In the genomic region with DNA sequence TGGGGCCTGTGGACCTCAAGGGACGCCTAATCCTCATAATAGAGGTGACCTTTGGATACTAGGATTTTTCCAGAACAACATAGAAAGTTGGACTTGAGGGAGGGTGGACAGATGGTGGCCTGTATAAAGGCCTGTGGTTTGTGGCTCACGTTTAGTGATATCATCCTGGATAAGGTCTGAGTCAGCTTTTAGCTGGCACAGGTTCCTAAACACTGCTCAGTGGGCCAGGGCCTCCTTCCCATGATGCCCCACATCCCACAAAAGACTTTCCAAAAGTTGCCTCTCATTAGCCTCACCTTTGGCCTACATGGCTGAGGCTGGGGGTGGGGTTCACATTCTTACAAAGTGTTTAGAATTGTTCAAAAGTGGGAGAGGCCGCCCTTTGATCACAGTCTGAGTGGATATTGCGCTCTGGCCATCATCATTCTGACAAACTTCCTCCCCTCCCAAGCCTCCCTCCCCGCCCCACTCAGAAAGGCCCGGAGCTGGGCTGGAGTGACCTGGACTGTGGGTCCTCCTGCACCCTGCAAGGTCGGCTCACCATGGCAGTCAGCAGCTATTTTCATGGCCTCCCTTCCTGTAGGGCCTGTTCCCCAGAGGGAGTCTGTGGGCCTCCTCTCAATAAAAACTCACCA, we compare ENCODE assay signal across 15 mouse cellular contexts. TPM values are rescaled to one million over a fixed set of nuclear protein-coding genes. Genes with fewer than 3 reads are reported as not detected.
DNase-seq lines count a peak whose midpoint lies in the region; ATAC-seq and TF ChIP-seq lines count a peak whose summit lies in the region.
"Had no signal": no experiment of that assay in that cellular context is flagged by ENCODE, and none has a peak within 500 bp of the region (broad histone marks: within the 10 kb centered on the region; RNA-seq: fewer than 3 reads in every experiment).

No protein-coding gene starts in this region.

- no peaks in the 10 kb centered on the region; the same call in 1 of the 2 replicates for H3K27me3 ChIP-seq in heart, postnatal 0 days (ENCODE audit: control insufficient read depth, insufficient read depth, low read length)
- 0 out of 2 replicates have a peak, but pooled peaks cover 6% of the 10 kb centered on the region for H3K27me3 ChIP-seq in limb, embryonic 10.5 days (ENCODE audit: low read depth, poor library complexity, severe bottlenecking)
- H3K27me3 ChIP-seq in forebrain, postnatal 0 days (ENCODE audit: insufficient read depth, low read length), result no peaks in the 10 kb centered on the region
- H3K27me3 ChIP-seq: liver, embryonic 15.5 days had no signal

- intact Hi-C loops in heart, postnatal 36 days (cut with DNase I), result no loop called here

- H3K4me3 ChIP-seq in heart, postnatal 0 days (ENCODE audit: low read depth, low read length), result no peak overlapping the region
- no peak overlapping the region for H3K4me3 ChIP-seq in limb, embryonic 10.5 days
- no peak overlapping the region for H3K4me3 ChIP-seq in forebrain, postnatal 0 days (ENCODE audit: low read depth, low read length)
- H3K4me3 ChIP-seq: liver, embryonic 15.5 days had no signal

- peak; percentile 35; the same call in 1 of the 2 replicates for ATAC-seq in heart, postnatal 0 days (ENCODE audit: insufficient read depth, low read depth)
- no peak for ATAC-seq in forebrain, postnatal 0 days
- ATAC-seq: CD4-positive, CD25-positive, alpha-beta regulatory T cell, adult 4 months; forebrain, embryonic 14.5 days; hindbrain, postnatal 0 days had no signal

- peaks cover 6% of the 10 kb centered on the region; the same call in 1 of the 2 replicates for H3K4me1 ChIP-seq in heart, postnatal 0 days (ENCODE audit: control insufficient read depth, insufficient read depth)
- H3K4me1 ChIP-seq in limb, embryonic 10.5 days, result peaks cover 38% of the 10 kb centered on the region
- no peaks in the 10 kb centered on the region for H3K4me1 ChIP-seq in forebrain, postnatal 0 days (ENCODE audit: insufficient read depth)

- TF ChIP-seq EP300 in heart, postnatal 0 days (IDR thresholded peaks at IDR 0.05; ENCODE audit: low read depth), result no peak

- no peak for TF ChIP-seq CTCF in heart, postnatal 0 days (IDR thresholded peaks at IDR 0.05; ENCODE audit: low read depth)
- no peak for TF ChIP-seq CTCF in forebrain, postnatal 0 days (IDR thresholded peaks at IDR 0.05; ENCODE audit: low read depth)

- 48% methylated on average over 7 of the region's 7 CpGs for WGBS in heart, postnatal 0 days
- 72% methylated on average over 7 of the region's 7 CpGs for WGBS in limb, embryonic 10.5 days
- 84% methylated on average over 7 of the region's 7 CpGs for WGBS in forebrain, postnatal 0 days

- no peak for DNase-seq in heart, postnatal 0 days (ENCODE audit: low spot score)
- no peak for DNase-seq in heart, postnatal 36 days
- DNase-seq in lung, postnatal 10 days, result peak; percentile 11
- DNase-seq in lung, postnatal 25 days (ENCODE audit: low spot score), result no peak
- peak; percentile 90 for DNase-seq in NIH3T3 (ENCODE audit: low read depth)
- DNase-seq in limb, embryonic 10.5 days (ENCODE audit: low spot score), result no peak
- no peak for DNase-seq in layer of hippocampus, adult 11-12 months (ENCODE audit: low spot score)
- no peak for DNase-seq in forebrain, postnatal 0 days
- DNase-seq: adrenal gland, adult 8-10 months; cerebellum, adult 8-10 months; gastrocnemius, postnatal 10 days had no signal

- no peaks in the 10 kb centered on the region for H3K36me3 ChIP-seq in heart, postnatal 0 days (replicated peaks; ENCODE audit: control insufficient read depth, insufficient read depth, low read length)
- no peaks in the 10 kb centered on the region for H3K36me3 ChIP-seq in limb, embryonic 10.5 days
- H3K36me3 ChIP-seq in forebrain, postnatal 0 days (ENCODE audit: insufficient read depth), result no peaks in the 10 kb centered on the region
- H3K36me3 ChIP-seq: liver, embryonic 15.5 days had no signal

- H3K27ac ChIP-seq in heart, postnatal 0 days (ENCODE audit: low read depth), result no peak overlapping the region
- H3K27ac ChIP-seq in limb, embryonic 10.5 days, result peak overlapping the region; percentile 66
- H3K27ac ChIP-seq in forebrain, postnatal 0 days (ENCODE audit: low read depth, low read length), result no peak overlapping the region
- H3K27ac ChIP-seq: hindbrain, postnatal 0 days; liver, embryonic 15.5 days had no signal

- no peaks in the 10 kb centered on the region for H3K9me3 ChIP-seq in heart, postnatal 0 days (replicated peaks; ENCODE audit: control insufficient read depth, low read length)
- no peaks in the 10 kb centered on the region for H3K9me3 ChIP-seq in limb, embryonic 10.5 days (replicated peaks)
- no peaks in the 10 kb centered on the region for H3K9me3 ChIP-seq in forebrain, postnatal 0 days (ENCODE audit: low read length)
- H3K9me3 ChIP-seq: liver, embryonic 15.5 days had no signal

- H3K4me2 ChIP-seq in heart, postnatal 0 days (ENCODE audit: low read depth, low read length), result no peak overlapping the region
- no peak overlapping the region for H3K4me2 ChIP-seq in forebrain, postnatal 0 days (ENCODE audit: low read depth)
- H3K4me2 ChIP-seq: liver, embryonic 15.5 days had no signal

- H3K9ac ChIP-seq in heart, postnatal 0 days (replicated peaks; ENCODE audit: low read depth, low read length), result no peak overlapping the region
- no peak overlapping the region for H3K9ac ChIP-seq in forebrain, postnatal 0 days
- H3K9ac ChIP-seq: liver, embryonic 15.5 days had no signal

RNA-seq across cellular contexts. Expression of gene Asb1, which starts 37.7 kb away (rescaled TPM):
- 13.8 and 19.0 TPM in 2 replicates for total RNA-seq in heart, postnatal 0 days (2014; rRNA removed; ENCODE audit: low replicate concordance)
- 3.3 and 4.6 TPM in 2 replicates for polyA plus RNA-seq in heart, postnatal 0 days (2015; fragmentation: Nextera tagmentation; extraction: Ambion mirVana)
- total RNA-seq in heart, postnatal 36 days (2021), result 10 to 100 TPM; 17.0 to 21.0 TPM
- polyA plus RNA-seq in limb, embryonic 10.5 days (2016; fragmentation: Nextera tagmentation; extraction: Ambion mirVana), result 6.2 and 6.5 TPM in 2 replicates
- 27.8 and 31.1 TPM in 2 replicates for total RNA-seq in forebrain, postnatal 0 days (2014; rRNA removed)
- polyA plus RNA-seq in forebrain, postnatal 0 days (2015; fragmentation: Nextera tagmentation; extraction: Ambion mirVana), result 5.9 and 8.3 TPM in 2 replicates

Comparison
In these comparisons a context has a peak if more than half of its experiments do, and no peak if none do; other contexts are left out.
1. DNase-seq: peak in lung, postnatal 10 days (single experiment) and NIH3T3 (single experiment); none in heart, postnatal 0 days (single experiment), heart, postnatal 36 days (0 of 2), lung, postnatal 25 days (single experiment), limb, embryonic 10.5 days (single experiment), layer of hippocampus, adult 11-12 months (single experiment) and forebrain, postnatal 0 days (single experiment).